Mouse (Mus musculus) forebrain, embryonic 16.5 days (tissue): ENCODE data around the gene Psmc5. TPM values are rescaled to one million over a fixed set of nuclear protein-coding genes. Genes with fewer than 3 reads are reported as not detected.

Experiments used
- polyA plus RNA-seq: library from polyadenylated mRNA; unstranded; fragments of >200 nt; fragmentation: Nextera tagmentation; extraction: Ambion mirVana; gene quantifications from 2 replicates; pipeline ENCODE4 v1.2.1, GENCODE M21; 2015

Psmc5 gene
- polyA plus RNA-seq, 1 experiment from 2014 or later = 287 TPM

Other genes starting within 250 kb of the Psmc5 start
- gene Kcnh6, start 248.0 kb upstream of the Psmc5 start, polyA plus RNA-seq = 0.62 and 0.89 TPM in 2 replicates
- 136 and 145 TPM in 2 replicates for gene Dcaf7, start 219.3 kb upstream of the Psmc5 start, polyA plus RNA-seq
- 7.0 and 7.5 TPM in 2 replicates for gene Taco1, start 190.1 kb upstream of the Psmc5 start, polyA plus RNA-seq
- gene Map3k3, start 171.5 kb upstream of the Psmc5 start, polyA plus RNA-seq = 14.7 and 15.6 TPM in 2 replicates
- 1.1 and 1.2 TPM in 2 replicates for gene Gm10840, start 95.3 kb upstream of the Psmc5 start, polyA plus RNA-seq
- gene Limd2, start 95.3 kb upstream of the Psmc5 start, polyA plus RNA-seq = 205 and 209 TPM in 2 replicates
- gene Strada, start 54.0 kb upstream of the Psmc5 start, polyA plus RNA-seq = 28.8 and 30.9 TPM in 2 replicates
- gene Ccdc47, start 39.8 kb upstream of the Psmc5 start, polyA plus RNA-seq = 110 TPM in 2 replicates
- gene Ddx42, start 39.2 kb upstream of the Psmc5 start, polyA plus RNA-seq = 112 and 115 TPM in 2 replicates
- gene Ftsj3, start 75 bp upstream of the Psmc5 start, polyA plus RNA-seq = 40.7 and 41.8 TPM in 2 replicates
- 12.4 and 13.7 TPM in 2 replicates for gene Smarcd2, start 16.8 kb downstream of the Psmc5 start, polyA plus RNA-seq
- 0.11 and 0.17 TPM in 2 replicates for gene Tcam1, start 20.5 kb downstream of the Psmc5 start, polyA plus RNA-seq
- gene Gh, start 45.7 kb downstream of the Psmc5 start, polyA plus RNA-seq = not detected in 2 replicates
- gene Cd79b, start 58.6 kb downstream of the Psmc5 start, polyA plus RNA-seq = 0.65 and 0.75 TPM in 2 replicates
- gene Scn4a, start 97.1 kb downstream of the Psmc5 start, polyA plus RNA-seq = 0.03 TPM in 1 of 2 replicates, not detected in the other
- gene Prr29, start 109.3 kb downstream of the Psmc5 start, polyA plus RNA-seq = not detected in 2 replicates
- 10.9 and 12.6 TPM in 2 replicates for gene Icam2, start 131.9 kb downstream of the Psmc5 start, polyA plus RNA-seq
- 4.9 and 6.0 TPM in 2 replicates for gene Ern1, start 231.7 kb downstream of the Psmc5 start, polyA plus RNA-seq